Comparison of ENCODE assay signal across 11 mouse cellular contexts in genomic region chr11:88589641-88590040, GRCm38 (mm10).
DNase-seq lines count a peak whose midpoint lies in the region; ATAC-seq and TF ChIP-seq lines count a peak whose summit lies in the region.
"Had no signal": no experiment of that assay in that cellular context is flagged by ENCODE, and none has a peak within 500 bp of the region (broad histone marks: within the 10 kb centered on the region; RNA-seq: fewer than 3 reads in every experiment).

No protein-coding gene starts in this region.

- no peaks in the 10 kb centered on the region for H3K9me3 ChIP-seq in forebrain, embryonic 15.5 days
- no peaks in the 10 kb centered on the region for H3K9me3 ChIP-seq in midbrain, embryonic 13.5 days

- peaks cover 4% of the 10 kb centered on the region for H3K79me3 ChIP-seq in C2C12 (ENCODE audit: low read depth)

- ATAC-seq in forebrain, embryonic 15.5 days (replicated peaks): no peak
- no peak for ATAC-seq in midbrain, embryonic 13.5 days

- peaks cover 10% of the 10 kb centered on the region for H3K36me3 ChIP-seq in C2C12 (ENCODE audit: control insufficient read depth, insufficient read depth)
- H3K36me3 ChIP-seq in forebrain, embryonic 15.5 days: no peaks in the 10 kb centered on the region
- H3K36me3 ChIP-seq in midbrain, embryonic 13.5 days: peaks cover 13% of the 10 kb centered on the region

- H3K4me3 ChIP-seq in C2C12 (ENCODE audit: insufficient read depth, poor library complexity, severe bottlenecking): no peak overlapping the region
- H3K4me3 ChIP-seq in forebrain, embryonic 15.5 days: no peak overlapping the region
- H3K4me3 ChIP-seq in midbrain, embryonic 13.5 days (replicated peaks): no peak overlapping the region

- H3K27me3 ChIP-seq in C2C12 (ENCODE audit: control insufficient read depth, insufficient read depth, insufficient read length): no peaks in the 10 kb centered on the region
- H3K27me3 ChIP-seq in forebrain, embryonic 15.5 days: no peaks in the 10 kb centered on the region
- H3K27me3 ChIP-seq in midbrain, embryonic 13.5 days: no peaks in the 10 kb centered on the region

- no peak overlapping the region for H3K9ac ChIP-seq in forebrain, embryonic 15.5 days (replicated peaks)
- no peak overlapping the region for H3K9ac ChIP-seq in midbrain, embryonic 13.5 days (replicated peaks)

- H3K79me2 ChIP-seq in C2C12 (ENCODE audit: control insufficient read depth, insufficient read depth): peaks cover 28% of the 10 kb centered on the region

- peak overlapping the region; percentile 4 for H3ac ChIP-seq in C2C12 (ENCODE audit: control insufficient read depth, insufficient read length, low read depth)

- no peak overlapping the region for H3K4me2 ChIP-seq in forebrain, embryonic 15.5 days (replicated peaks)
- no peak overlapping the region for H3K4me2 ChIP-seq in midbrain, embryonic 13.5 days (replicated peaks)
- H3K4me2 ChIP-seq: heart, embryonic 11.5 days had no signal

- H3K27ac ChIP-seq in forebrain, embryonic 15.5 days (replicated peaks): peak overlapping the region; percentile 52
- peak overlapping the region; percentile 74 for H3K27ac ChIP-seq in midbrain, embryonic 13.5 days

- DNase-seq in cerebellum, adult 18-20 months: peak; percentile 56 to 67
- DNase-seq in right cerebral cortex, adult 18-20 months: no peak
- DNase-seq in right cerebral cortex, postnatal 4 days: no peak
- DNase-seq in thymus, postnatal 10 days (ENCODE audit: low spot score in 2 of 2): no peak
- DNase-seq: adrenal gland, postnatal 25 days; kidney, adult 18-20 months; lung, adult 2 months had no signal

- no peak for TF ChIP-seq CTCF in C2C12 (IDR thresholded peaks at IDR 0.05; ENCODE audit: control insufficient read depth, insufficient read depth, insufficient read length)

- 49% methylated on average over 6 of the region's 6 CpGs for WGBS in forebrain, embryonic 15.5 days
- 81% methylated on average over 6 of the region's 6 CpGs for WGBS in midbrain, embryonic 13.5 days

- H3K4me1 ChIP-seq in forebrain, embryonic 15.5 days: peaks cover 75% of the 10 kb centered on the region
- H3K4me1 ChIP-seq in midbrain, embryonic 13.5 days (replicated peaks): peaks cover 84% of the 10 kb centered on the region

TF ChIP-seq in C2C12, 6 proteins besides CTCF, POLR2A, EP300 and RAD21:
- TF ChIP-seq USF1 (IDR thresholded peaks at IDR 0.05; ENCODE audit: low read depth): no peak
- TF ChIP-seq MAX (IDR thresholded peaks at IDR 0.05): peak; percentile 79

Comparison
In these comparisons a context has a peak if more than half of its experiments do, and no peak if none do; other contexts are left out.
1. DNase-seq: peak in cerebellum, adult 18-20 months (2 of 2); none in right cerebral cortex, adult 18-20 months (single experiment), right cerebral cortex, postnatal 4 days (single experiment) and thymus, postnatal 10 days (0 of 2).